Mouse (Mus musculus) urinary bladder, postnatal 0 days (tissue): Measurements from ENCODE around the gene Adprhl1. TPM values are rescaled to one million over a fixed set of nuclear protein-coding genes. Genes with fewer than 3 reads are reported as not detected.

Experiments
- microRNA counts: library from miRNA; unstranded; fragments of <30 nt; microRNA quantifications from one replicate; lab custom pipeline; 2016
- microRNA-seq: library from miRNA; unstranded; fragments of <30 nt; microRNA quantifications from one replicate; pipeline ENCODE4, GENCODE M21; 2016
- polyA plus RNA-seq: library from polyadenylated mRNA; unstranded; fragments of >200 nt; fragmentation: Nextera tagmentation; extraction: Ambion mirVana; gene quantifications from 2 replicates; pipeline ENCODE4 v1.2.1, GENCODE M21; 2015

Adprhl1 gene
- 0.34 and 0.55 TPM in 2 replicates for polyA plus RNA-seq

DNA sequence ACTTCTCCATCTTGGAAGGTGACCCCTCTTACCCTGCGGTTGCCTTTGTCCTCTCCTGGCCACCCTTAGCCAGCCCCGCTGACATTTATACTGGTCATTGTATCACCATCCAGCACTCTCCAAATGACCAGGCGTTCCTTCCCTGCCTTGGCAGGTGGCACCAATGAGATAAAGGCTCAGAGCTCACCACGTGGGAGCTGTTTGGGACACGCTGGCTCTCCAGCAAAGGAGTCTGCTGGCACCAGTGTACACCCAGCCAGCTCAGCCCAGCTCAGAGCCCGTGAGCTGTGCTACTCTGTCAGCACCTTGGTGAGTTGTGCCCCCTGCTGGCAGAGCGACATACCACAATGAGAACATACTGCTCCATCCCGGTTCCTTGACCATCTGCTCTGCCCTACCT is at the start of gene Adprhl1:
Adprhl1 (minus strand) TSS at position 144 of the 400 bp plus-strand sequence.

GRCm38 (mm10) chr8:13287692-13288623 is 34.0 kb upstream of the Adprhl1 start, which contains the start of the genes Dcun1d2 and Tmco3:
Gene Dcun1d2, minus strand, starts transcription at chr8:13288131.
Gene Tmco3, plus strand, starts transcription at chr8:13288190.

DNA sequence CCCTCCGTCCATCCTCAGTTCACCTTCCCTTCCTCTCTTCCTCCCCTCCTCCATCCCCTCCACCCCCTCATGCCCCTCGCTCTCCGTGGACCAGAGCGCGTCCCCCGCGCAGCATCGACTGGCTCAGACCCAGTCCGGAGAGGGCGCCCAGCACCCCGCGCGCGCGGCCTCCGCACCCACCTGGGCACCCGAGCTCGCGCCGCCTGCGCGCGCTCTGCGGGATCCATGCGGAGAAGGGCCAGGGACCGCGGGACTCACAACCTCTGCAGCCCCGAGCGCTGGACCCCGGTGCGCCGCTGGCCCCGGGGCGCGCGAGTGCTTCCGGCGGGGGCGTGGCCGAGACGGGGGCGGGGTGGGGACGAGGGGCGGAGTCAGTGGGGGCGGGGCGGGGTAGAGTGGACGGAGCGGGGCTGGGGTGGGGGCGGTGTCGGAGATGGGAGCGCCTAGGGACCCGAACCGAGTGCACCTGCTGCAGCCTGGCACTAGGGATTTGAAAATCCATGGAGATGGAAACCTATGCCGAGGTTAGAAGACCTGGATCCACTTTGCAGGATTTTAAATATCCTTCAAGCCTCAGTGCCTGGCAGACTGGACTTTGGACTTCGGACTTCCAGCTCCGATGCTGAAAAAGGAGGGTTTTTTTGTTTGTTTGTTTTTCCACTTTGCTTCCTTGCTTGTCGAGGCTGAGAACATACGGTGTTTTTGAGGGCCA is 53.5 kb downstream of the Adprhl1 start, which contains the start of gene Grtp1:
Grtp1 (minus strand) TSS at position 320 of the 712 bp plus-strand sequence.

MicroRNAs encoded within 50 kb of the gene (microRNA counts, 519-probe panel; counts per million panel counts)
- microRNA mmu-miR-1968 (lab: Ali Mortazavi, UCI): 1,991 counts per million, percentile 23 among the panel's probes with 10 or more counts

Small RNA genes lying within 50 kb of the gene (microRNA-seq; reads per million reads assigned to microRNA genes)
- gene Mir1968: 6.5 reads per million, percentile 15 among the genes with 10 or more reads in this experiment

Other genes with a start within 250 kb of the Adprhl1 start
- gene F7, start 228.1 kb downstream of the Adprhl1 start, polyA plus RNA-seq: 0.08 TPM in 1 of 2 replicates, not detected in the other
- 1.3 and 4.1 TPM in 2 replicates for gene F10, start 216.9 kb downstream of the Adprhl1 start, polyA plus RNA-seq
- gene Proz, start 193.2 kb downstream of the Adprhl1 start, polyA plus RNA-seq: 0.11 and 0.25 TPM in 2 replicates
- gene Pcid2, start 148.7 kb downstream of the Adprhl1 start, polyA plus RNA-seq: 15.8 and 18.0 TPM in 2 replicates
- 56.7 and 66.2 TPM in 2 replicates for gene Cul4a, start 148.5 kb downstream of the Adprhl1 start, polyA plus RNA-seq
- gene Lamp1, start 95.0 kb downstream of the Adprhl1 start, polyA plus RNA-seq: 316 and 318 TPM in 2 replicates
- gene Grtp1, start 53.5 kb downstream of the Adprhl1 start, polyA plus RNA-seq: 17.4 and 21.7 TPM in 2 replicates
- 11.3 and 12.8 TPM in 2 replicates for gene Dcun1d2, start 34.0 kb upstream of the Adprhl1 start, polyA plus RNA-seq
- gene Tmco3, start 34.0 kb upstream of the Adprhl1 start, polyA plus RNA-seq: 19.5 and 21.6 TPM in 2 replicates
- gene Tfdp1, start 84.6 kb upstream of the Adprhl1 start, polyA plus RNA-seq: 79.0 and 102 TPM in 2 replicates
- 0.25 TPM in 1 of 2 replicates, not detected in the other for gene Atp4b, start 142.7 kb upstream of the Adprhl1 start, polyA plus RNA-seq
- gene Grk1, start 150.9 kb upstream of the Adprhl1 start, polyA plus RNA-seq: not detected in 2 replicates
- gene Tmem255b, start 181.0 kb upstream of the Adprhl1 start, polyA plus RNA-seq: 0.97 and 1.2 TPM in 2 replicates
- gene Gas6, start 240.3 kb upstream of the Adprhl1 start, polyA plus RNA-seq: 89.9 and 102 TPM in 2 replicates